Mouse (Mus musculus) R1 (cell line): ENCODE measurements around the gene Dag1.
A peak's percentile ranks its signal among the peaks of the same experiment; 100 is the strongest.

Experiments used
- DNase-seq: peaks from one replicate; pipeline ENCODE4 v3.0.0-alpha.2; 2018; ENCODE audit warnings: low read depth, low spot score

Gene Dag1

DNA sequence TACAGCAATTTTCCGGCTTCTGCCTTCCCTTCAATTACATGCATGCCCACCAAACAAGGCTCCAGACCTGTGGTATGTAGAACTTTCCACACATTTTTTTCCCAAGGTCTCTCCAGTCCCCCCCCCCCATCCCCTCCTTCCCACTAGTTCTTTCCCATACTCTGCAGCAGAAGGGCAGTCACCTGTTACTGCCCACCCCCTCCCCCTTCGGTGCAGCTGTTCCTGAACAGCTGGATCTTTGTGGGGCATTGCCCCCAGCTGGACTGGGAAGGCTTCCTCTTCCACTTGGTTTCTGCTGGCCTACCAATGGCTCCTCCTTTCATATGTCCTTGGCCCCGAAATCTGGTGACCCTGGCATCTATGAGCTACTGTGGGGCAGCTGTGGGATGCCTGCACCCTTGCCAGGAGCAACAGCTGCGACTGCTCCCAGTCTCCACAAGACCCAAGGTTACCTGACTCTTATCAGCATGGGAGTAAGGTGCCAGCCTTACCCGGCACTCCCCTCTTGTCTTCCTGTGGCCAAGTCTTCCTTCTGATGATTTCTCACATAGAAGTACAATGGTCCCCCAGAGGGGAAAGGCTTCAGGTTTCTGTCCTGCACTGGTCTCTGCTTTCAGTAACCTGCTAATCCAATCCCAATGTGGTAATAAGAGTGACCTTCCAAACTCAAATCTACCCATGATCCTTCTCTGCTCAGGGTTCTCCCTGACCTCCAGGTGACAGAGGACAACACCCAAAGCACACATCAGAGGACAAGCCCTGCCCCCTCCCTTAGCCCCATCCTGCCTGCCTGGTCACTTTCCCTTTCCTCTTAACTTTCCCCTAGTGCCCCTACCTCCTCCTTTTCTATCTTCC is 10.9 kb upstream of the Dag1 start:
- DNase-seq = no peak

DNA sequence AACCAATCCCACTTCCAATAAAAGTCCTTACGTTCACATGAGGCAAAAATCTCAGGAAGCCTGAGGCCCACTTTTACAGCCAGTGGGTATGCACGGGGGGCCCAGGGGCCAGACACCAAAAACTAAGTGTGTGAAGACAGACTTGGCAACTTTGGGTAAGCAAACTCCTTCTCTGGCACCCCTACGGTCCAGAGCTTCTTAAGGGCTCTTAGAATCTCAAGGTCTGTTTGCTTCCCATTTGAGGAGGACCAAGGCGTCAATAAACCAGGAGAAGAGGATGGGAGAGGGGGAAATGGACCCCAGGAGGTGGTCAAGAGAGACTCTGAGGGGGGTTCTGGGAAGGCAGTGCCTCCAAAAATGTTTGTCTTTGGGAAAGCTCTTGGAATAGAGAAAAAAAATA is 9.7 kb upstream of the Dag1 start:
- no peak for DNase-seq

DNA sequence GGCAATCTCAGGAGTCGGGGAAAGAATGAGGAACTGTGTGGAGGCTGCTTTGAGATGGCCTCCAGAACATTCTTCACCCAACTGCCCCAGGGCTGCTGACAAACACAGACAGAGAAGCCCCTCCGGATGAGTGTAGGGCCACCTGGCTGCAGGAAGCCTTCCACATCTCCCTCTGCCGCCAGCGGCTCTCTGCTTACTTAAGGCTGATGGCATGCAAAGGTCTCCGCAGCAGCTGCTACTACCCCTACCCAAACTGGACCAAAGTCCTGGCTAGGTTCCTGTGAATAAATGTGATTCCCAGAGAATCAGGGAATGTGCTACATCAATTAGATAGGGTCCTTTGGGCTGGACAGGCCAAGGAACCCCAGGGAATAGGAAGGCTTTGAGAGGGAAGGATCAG is 8.9 kb upstream of the Dag1 start:
- DNase-seq = no peak

DNA sequence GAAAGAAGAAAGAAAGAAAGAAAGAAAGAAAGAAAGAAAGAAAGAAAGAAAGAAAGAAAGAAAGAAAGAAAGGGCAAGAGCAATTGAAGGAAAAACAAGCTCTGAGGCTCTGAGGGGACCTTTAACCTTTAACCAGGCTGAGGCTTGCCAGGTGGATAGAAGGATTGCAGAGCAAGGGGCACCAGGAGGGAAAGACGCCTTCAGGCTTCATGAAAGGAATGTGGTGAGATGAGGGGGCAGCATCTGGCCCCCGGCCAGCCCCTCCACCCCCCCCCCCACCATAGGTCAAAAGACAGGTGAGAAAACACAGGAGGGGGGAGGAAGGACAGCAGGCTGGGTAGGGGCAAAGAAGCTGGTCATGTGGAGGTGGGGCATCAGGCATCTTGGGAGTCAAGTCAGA is 8.2 kb upstream of the Dag1 start:
- DNase-seq = no peak

DNA sequence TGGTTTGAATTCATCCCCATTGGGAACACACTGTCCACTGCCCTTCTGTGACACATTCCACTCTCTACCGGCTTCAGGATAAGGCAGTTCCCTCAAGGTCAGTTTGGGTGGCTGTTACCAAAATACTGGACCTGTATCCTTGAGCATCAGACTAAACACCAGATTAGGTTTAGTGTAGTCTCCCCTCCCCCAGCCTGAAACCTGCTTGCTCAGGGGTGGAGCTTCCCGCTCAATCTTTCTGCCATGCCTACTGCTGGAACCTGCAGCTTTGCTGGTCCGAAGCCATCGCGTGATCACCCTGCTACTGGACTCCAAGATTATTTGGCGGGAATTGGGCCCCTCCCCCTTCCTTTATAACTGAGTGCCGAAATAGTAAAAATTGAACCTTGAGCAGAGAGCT is 4.9 kb upstream of the Dag1 start:
- DNase-seq = peak; percentile 58

DNA sequence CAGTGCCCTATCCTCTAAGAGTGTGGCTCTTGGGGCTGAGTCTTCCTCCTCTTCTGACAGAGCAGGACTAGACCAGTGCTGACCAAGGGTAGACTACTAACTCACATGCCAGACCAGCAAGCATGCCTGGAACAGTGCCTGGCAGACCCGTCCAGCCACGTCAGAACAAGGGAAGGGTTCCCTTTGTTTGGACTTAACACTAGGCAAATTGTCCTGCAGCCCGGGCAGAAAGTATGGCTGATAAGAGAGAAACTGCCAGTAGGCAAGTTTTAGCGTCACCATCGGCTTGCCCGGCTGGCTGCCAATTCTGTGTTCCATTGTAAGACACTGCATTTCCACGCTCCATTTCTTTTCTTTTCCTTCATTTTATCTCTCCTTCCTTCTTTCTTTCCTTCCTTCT is 3.9 kb upstream of the Dag1 start:
- no peak for DNase-seq

DNA sequence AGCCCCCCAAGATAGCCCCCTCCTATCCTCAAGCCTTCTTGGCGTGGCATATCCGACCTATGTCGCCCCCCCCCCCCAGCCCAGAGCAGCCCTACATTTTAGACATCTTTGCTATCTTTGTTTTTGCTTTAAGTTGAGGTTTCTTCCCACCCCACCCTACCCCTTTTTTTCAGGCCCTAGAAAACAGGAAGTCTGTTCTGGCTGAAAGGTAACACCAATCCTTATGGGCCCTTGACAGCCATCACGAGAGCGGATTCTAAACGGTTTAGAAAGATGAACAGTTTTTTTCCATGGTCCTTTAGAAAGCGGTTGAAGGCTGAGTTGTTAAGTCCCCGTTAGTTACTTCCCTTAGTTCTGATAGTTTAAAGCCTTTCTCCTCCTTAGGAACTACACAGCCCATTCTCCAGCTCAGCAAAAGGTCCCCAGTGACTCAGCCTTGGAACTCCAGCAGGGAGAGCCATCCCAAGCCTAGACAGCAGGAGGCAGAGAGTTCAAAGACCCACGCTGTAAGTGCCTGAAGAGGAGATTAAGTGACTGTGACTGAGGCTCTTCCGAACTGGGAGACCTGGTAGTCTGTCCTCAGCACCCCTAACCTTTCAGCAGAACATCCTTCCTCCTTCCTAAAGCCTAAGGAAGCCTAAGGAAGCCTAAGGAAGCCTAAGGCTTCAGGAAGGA is 2.6 kb upstream of the Dag1 start:
- DNase-seq = peak; percentile 83

DNA sequence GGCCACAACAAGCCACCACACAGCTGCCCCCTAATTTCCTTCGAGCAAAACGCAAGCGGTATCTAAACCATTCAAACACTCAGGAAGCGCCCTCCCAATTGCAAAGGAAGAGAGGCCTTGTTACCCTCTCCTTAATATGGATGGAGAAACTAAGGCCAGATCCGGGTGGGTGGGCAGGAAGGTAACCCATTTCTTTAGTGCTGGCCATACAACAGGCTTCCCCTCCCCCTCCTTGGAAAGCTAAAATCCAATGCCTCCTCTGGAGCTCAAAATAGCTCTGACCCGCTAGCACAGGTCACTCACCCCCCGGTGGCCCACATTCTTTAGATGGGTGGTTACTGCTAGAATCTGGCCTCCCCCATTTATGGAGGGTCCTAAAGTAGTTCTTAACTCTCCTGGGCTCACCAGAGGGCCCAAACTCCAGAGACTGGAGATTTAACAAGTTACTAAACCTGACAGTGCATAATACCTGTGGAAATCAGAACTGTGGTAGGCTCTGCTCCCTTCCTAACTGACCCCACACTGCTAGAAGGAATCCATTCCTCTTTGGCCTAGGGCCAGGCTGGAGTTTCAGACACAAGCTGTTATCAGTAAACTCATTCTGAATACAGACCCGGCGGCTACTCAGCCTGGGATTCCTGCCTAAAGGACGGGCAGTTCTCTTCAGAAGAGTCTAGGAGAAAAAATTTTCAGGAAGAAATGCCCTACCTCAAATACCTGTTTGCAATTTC is 598 bp upstream of the Dag1 start:
- DNase-seq = peak; percentile 93

DNA sequence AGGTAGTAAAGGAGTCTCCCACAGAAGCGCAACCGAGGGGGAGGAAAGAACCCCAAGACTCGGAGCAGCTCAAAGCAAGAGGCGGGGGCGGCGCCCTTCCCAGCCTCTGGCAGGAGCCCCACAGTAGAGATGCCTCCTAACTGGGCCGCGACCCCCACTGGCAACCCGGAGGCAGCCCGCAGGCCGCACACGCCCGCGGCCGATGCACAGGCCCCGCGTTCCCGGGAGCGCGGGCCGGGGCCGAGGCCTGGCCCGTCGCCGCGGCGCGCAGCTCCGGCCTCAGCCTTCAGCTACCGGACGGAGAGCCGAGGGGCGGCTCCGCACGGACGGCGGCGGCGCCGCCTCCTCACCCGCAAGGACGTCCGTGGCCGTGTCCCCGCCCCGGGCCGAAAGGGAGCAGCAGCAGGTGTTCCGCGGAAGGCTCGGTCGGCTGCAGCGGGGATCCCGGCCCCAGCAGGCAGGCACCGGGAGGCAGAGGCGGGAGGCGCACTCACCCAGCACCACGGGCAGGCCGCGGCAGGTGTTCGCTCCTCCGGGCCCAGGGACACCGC is 552 bp downstream of the Dag1 start:
- DNase-seq = peak; percentile 62

DNA sequence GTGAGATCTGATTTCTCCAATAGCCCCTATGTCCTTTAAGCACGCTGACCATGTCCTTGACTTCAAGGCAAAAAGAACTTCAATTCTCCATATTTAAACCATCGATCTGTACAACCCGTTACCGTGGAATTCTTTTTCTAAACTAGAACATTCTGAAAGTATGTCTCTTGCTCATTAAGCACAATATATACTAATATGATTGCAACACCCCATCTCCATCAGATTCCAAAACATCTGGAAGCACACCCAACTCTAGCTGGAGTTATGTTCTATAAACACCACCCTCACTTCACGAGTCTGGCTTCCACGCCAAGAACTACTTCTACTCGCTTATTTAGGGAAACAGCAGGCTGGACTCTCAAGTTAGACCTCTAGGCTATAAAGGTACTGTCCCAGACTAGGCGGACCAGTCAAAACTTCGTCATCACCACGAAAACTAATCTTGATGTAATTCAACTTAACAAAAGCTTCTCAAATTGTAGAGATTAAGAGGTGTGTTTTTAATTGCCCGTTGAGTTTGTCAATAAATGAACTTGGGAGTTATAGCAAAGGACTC is 1.2 kb downstream of the Dag1 start:
- no peak for DNase-seq

DNA sequence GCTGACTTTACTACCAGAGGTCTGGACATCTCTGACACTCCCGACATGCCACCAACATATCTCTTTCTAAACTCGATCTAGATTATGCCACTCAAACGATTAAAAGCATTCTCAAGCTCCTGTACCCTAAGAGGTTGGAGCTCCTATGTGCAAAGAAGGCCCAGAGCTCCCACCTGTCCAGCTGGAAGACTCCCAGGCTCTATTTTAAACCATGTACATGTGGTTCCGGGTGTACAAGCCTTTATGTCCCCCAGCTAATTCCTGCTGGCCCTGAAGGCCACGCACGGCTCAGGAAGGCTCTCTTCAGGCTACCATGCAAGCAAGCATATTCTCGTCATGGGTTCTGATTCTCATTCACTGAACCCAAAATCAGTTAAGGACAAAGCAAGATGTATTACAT is 1.9 kb downstream of the Dag1 start:
- no peak for DNase-seq

DNA sequence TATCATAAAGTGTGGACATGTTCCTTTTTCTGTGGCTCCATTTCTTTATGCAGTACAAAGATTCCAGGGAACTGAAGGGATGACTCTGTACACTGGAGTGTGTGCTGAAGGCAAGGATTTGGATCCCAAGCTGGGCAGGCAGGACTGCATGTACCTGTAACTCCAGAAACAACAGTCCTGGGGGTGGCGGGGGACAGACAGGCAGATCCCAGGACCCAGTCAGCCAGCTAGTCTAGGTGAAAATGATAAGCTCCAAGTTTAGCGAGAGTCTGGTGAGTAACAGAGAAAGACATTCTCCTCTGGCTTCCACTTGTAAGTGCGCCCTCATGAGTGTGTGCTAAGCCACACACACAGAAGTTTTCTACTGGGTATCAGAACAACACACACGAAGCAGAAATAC is 3.2 kb downstream of the Dag1 start:
- DNase-seq = no peak

DNA sequence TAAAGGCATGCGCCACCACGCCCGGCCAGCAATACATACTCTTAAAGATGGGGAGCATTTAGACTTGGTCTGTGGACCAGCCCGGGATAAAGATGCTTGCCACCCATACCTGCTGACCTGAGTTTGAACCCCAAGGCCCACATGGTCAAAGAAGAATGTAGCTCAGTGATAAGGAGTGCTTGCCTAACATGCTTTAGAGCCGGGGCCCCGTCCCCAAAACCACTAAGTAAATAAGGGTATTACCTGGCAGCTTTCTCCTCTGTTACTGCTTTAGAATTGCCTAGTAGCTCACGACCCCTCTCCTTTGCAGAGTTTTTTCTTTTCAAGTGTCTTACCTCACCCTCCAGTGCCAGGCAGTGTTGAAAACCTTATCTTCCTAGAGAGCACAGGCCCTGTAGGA is 11.0 kb downstream of the Dag1 start:
- DNase-seq = peak; percentile 28

DNA sequence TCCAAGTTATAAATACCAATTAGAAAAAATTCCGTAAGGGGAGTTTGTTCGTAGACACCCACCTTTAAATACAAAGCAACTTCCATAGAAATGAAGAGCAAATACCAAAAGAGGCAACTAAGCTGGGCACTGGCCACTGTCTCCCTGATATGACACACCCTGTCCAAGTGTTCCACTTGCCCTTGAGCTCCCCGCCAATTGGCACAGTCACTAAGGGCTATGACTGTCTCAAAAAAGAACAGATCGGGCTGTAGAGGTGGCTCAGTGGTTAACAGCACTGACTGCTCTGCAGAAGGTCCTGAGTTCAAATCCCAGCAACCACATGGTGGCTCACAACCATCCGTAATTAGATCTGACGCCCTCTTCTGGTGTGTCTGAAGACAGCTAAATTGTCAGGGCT is 11.9 kb downstream of the Dag1 start:
- DNase-seq = no peak

DNA sequence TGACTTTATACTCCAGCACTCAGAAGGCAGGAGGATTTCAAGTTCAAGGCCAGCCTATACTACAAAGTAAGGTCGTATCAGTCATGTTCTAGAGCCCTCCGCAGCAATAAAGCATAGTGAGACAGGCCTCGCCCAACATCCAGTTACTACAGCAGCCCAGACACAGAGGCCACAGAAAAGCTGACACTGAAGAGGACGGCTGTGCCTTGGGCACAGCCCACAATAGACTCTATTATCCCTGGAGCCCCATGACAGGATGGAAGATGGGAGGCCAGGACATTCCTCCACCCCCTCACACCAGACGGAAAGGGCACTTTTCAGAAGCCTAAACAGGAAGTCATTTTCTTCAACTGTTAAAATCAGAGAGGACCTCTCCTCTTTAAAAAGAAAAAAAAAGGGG is 14.8 kb downstream of the Dag1 start:
- DNase-seq = peak; percentile 28

DNA sequence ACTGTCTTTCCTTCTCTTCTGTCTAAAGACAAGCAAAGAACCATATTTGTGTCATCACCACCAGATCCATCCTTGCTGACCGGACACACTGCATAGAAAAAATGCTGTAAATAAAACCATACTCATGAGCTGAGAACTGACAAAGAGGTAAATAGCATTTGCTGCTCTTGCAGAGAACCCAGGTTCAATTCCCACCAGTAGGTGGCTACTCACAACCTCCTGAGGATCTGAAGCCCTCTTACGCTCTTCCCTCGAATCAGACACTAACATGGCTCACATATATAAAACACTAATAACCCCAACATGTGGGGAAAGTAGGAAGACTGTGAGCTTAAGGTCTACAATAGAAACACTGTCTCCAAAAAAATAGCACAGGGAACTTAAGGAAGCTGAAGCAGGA is 18.8 kb downstream of the Dag1 start:
- DNase-seq = peak; percentile 69

DNA sequence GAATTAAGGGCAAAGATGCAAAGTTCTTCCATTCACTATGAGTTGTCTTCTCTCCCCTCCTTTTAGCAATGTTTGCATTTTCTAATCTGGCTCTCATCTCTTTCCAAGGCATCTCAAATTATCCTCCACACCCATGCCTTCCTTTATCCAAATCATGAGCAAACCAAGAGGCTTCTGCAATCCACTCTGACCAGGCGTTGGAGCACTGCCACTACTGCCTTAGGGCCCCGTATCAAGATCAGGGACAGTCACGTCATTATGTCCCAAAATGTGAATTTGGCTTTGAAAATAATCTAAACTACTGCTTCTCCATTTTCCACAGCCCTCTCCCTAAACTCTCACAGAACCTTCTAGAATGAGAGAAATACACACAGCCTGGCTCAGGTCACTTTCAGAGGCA is 19.2 kb downstream of the Dag1 start:
- DNase-seq = no peak

DNA sequence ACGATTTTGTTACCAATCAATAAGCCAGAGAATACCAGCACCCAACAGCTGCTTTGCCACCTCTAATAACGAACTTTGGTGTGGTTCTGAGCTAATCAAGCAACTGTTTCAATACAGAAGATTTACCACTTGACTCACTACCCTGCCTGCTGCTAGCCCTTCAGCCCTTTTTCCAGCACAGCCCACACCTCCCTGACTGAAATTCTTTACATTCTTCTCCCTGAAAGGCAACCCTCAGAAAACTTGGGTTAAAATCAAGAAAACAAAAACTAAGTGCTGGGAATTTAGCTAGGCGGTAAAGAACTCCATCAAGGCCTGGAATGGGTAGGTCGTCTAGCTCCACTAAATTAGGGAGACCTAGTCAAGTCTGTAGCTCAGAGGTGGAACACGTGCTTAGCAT is 23.8 kb downstream of the Dag1 start:
- peak; percentile 61 for DNase-seq

DNA sequence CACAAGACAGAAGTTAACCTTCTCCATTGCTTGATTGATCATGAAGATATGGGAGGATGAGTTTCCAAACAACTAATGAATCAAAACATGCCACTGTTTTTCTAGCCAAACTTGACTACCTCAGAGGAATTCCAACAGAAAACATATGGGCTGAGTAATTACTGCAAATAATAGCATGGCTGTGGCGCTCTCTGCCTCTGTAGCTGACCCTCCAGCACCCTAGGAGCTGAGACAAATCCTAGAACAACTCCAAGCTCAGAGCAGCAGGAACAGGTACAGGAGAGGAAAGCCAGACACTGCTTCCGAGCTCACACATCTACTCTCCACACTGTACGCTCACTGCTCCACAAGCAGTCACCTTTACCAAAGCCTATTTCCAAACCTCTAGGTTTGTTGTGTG is 24.9 kb downstream of the Dag1 start:
- DNase-seq = no peak

DNA sequence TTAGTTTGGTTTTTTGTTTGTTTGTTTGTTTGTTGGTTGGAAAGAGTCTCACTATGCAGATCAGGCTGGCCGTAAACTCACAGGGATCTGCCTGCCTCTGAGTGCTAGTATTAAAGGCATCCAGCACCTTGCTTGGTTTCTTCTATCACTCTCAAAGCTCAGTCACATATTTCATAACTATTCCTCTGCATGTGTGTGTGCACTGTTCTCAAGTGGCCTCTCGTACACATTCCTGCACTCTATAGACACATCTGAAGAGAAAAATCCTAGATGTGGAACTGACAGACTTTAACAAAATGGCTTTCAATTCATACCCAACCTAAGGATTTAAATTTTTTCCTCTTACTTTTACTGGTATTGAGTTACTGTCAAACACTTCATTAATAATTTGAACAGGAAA is 25.4 kb downstream of the Dag1 start:
- no peak for DNase-seq

DNA sequence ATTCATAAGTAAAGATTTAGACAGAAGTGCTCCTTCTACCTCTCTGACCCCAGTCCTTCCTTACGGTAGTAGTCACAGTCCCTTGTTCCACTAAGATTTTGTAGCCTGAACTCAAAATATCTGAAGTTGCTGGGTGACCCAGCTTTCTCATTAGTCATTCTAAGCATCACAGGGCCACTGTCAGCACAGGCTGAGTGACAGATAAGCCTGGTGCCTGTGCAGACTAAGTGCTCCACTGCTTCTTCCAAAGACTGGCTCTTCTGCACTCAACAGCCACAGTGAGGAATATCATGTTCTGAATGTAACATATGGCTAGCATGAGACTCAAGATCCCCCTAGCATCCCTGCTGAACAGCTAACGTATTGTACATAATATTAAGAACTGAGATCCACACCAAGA is 29.1 kb downstream of the Dag1 start:
- no peak for DNase-seq

DNA sequence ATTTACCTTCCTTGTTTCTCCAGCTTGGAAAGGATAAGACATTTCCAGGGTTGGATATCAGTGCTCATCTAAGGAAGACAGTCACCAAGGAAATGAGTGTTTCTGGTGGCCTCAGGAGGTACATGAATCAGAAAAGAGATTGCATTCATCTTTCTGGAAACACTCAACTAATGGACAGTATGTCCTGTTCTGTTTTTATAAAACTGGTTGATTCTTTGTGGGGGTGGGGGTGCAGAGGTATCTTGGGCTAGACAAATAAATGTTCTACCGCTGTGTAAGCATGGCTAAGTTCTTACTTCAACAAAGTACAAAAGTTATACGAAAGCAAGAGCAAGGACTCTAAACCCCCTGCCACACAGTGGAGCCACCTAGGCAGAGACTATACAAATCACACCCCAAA is 30.9 kb downstream of the Dag1 start:
- no peak for DNase-seq
